Comparison of ENCODE assay signal across 20 mouse cellular contexts in the genomic region with DNA sequence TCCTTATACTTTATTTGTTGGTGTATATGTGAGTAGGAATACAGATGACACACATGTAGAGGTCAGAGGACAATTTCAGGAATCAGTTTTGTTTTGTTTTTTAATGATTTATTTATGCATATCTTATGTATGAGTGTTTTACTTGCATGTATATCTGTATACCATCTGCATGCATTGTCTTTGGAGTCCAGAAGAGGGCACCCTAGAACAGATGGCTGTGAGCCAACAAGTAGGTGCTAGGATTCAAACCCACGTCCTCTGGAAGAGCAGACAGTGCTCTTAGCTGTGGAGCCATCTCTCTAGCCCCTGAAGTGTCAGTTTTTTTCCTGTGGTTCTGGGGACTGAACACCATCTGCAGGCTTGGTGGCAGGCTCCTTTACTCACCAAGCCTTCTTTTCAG. TPM values are rescaled to one million over a fixed set of nuclear protein-coding genes. Genes with fewer than 3 reads are reported as not detected.
DNase-seq lines count a peak whose midpoint lies in the region; ATAC-seq and TF ChIP-seq lines count a peak whose summit lies in the region.
"Had no signal": no experiment of that assay in that cellular context is flagged by ENCODE, and none has a peak within 500 bp of the region (broad histone marks: within the 10 kb centered on the region; RNA-seq: fewer than 3 reads in every experiment).

No protein-coding gene starts in this region.

- TF ChIP-seq CTCF in layer of hippocampus, adult 2 months (conservative IDR thresholded peaks at IDR 0.05): peak; percentile 67

- H3K27me3 ChIP-seq in splenic B cell, adult 2 months (ENCODE audit: control insufficient read depth, insufficient read depth, low read length, poor library complexity, severe bottlenecking): no peaks in the 10 kb centered on the region
- H3K27me3 ChIP-seq: embryonic facial prominence, embryonic 13.5 days; kidney, embryonic 15.5 days; lung, embryonic 15.5 days had no signal

- no peak overlapping the region for H3K27ac ChIP-seq in layer of hippocampus, adult 2 months
- H3K27ac ChIP-seq: embryonic facial prominence, embryonic 13.5 days; forebrain, embryonic 10.5 days; kidney, embryonic 15.5 days; lung, embryonic 15.5 days had no signal

- H3K4me3 ChIP-seq in layer of hippocampus, adult 2 months: no peak overlapping the region
- H3K4me3 ChIP-seq: embryonic facial prominence, embryonic 13.5 days; forebrain, embryonic 10.5 days; kidney, embryonic 15.5 days; lung, embryonic 15.5 days; myocyte had no signal

- peak; percentile 45 for DNase-seq in CD4-positive, CD25-positive, alpha-beta regulatory T cell, adult 2 months (ENCODE audit: low read depth, low spot score)
- DNase-seq in layer of hippocampus, adult 2 months (ENCODE audit: low spot score in 2 of 2): no peak
- DNase-seq in layer of hippocampus, postnatal 25 days (ENCODE audit: extremely low spot score in 1 of 2, low spot score in 1 of 2): no peak
- DNase-seq in thymus, postnatal 14 days: peak; percentile 37
- no peak for DNase-seq in thymus, postnatal 10 days (ENCODE audit: low spot score in 2 of 2)
- peak; percentile 44 for DNase-seq in splenic B cell, adult 2 months (ENCODE audit: low read depth, low spot score)
- DNase-seq in cerebellum, postnatal 4 days (ENCODE audit: low spot score in 2 of 2): no peak
- DNase-seq: cerebellum, postnatal 10 days; heart, adult 11 months; heart, postnatal 14 days; left cerebral cortex, postnatal 4 days; right cerebral cortex, postnatal 25 days; thymus, postnatal 36 days had no signal

- peaks cover 6% of the 10 kb centered on the region; the same call in 1 of the 2 replicates for H3K36me3 ChIP-seq in splenic B cell, adult 2 months (ENCODE audit: control insufficient read depth, insufficient read depth, low read length, poor library complexity, severe bottlenecking)

- no peak for ATAC-seq in CD4-positive, CD25-positive, alpha-beta regulatory T cell, adult 4 months
- ATAC-seq: hindbrain, embryonic 16.5 days had no signal

RNA-seq across cellular contexts. Expression of gene Mrpl45, which starts 9.7 kb away (rescaled TPM):
- 10 to 100 TPM; 38.8 to 42.3 TPM for polyA plus RNA-seq in CD4-positive, CD25-positive, alpha-beta regulatory T cell, adult 4 months (2017; shearing (Covaris generic))
- total RNA-seq in layer of hippocampus, adult 2 months (2021): 10 to 100 TPM; 24.9 to 30.3 TPM
- total RNA-seq in layer of hippocampus, postnatal 25 days (2021): 10 to 100 TPM; 24.1 to 31.3 TPM

RNA-seq across cellular contexts. Expression of gene Gpr179, which starts 26.7 kb away (rescaled TPM):
- under 1 TPM; 0.16 to 0.30 TPM for polyA plus RNA-seq in CD4-positive, CD25-positive, alpha-beta regulatory T cell, adult 4 months (2017; shearing (Covaris generic))
- under 1 TPM; 0.20 to 0.33 TPM for total RNA-seq in layer of hippocampus, adult 2 months (2021)
- total RNA-seq in layer of hippocampus, postnatal 25 days (2021): under 1 TPM; 0.15 to 0.16 TPM

RNA-seq across cellular contexts. Expression of gene Socs7, which starts 37.1 kb away (rescaled TPM):
- 1 to 10 TPM; 7.6 to 8.4 TPM for polyA plus RNA-seq in CD4-positive, CD25-positive, alpha-beta regulatory T cell, adult 4 months (2017; shearing (Covaris generic))
- 10 to 100 TPM; 79.5 to 79.7 TPM for total RNA-seq in layer of hippocampus, adult 2 months (2021)
- total RNA-seq in layer of hippocampus, postnatal 25 days (2021): 10 to 100 TPM; 79.6 to 80.0 TPM

RNA-seq across cellular contexts. Expression of gene Npepps, which starts 44.8 kb away (rescaled TPM):
- polyA plus RNA-seq in CD4-positive, CD25-positive, alpha-beta regulatory T cell, adult 4 months (2017; shearing (Covaris generic)): 10 to 100 TPM; 34.4 to 41.1 TPM
- total RNA-seq in layer of hippocampus, adult 2 months (2021): 100 to 1,000 TPM; 142 to 151 TPM
- 100 to 1,000 TPM; 130 to 144 TPM for total RNA-seq in layer of hippocampus, postnatal 25 days (2021)

Comparison
In these comparisons a context has a peak if more than half of its experiments do, and no peak if none do; other contexts are left out.
1. DNase-seq: peak in CD4-positive, CD25-positive, alpha-beta regulatory T cell, adult 2 months (single experiment), thymus, postnatal 14 days (single experiment) and splenic B cell, adult 2 months (single experiment); none in layer of hippocampus, adult 2 months (0 of 2), layer of hippocampus, postnatal 25 days (0 of 2), thymus, postnatal 10 days (0 of 2) and cerebellum, postnatal 4 days (0 of 2).